Mouse (Mus musculus): Measurements from ENCODE around the gene Rsrc1.

- TF ChIP-seq CTCF (IDR thresholded peaks at IDR 0.05; ENCODE audit: borderline replicate concordance, extremely low read depth, insufficient read depth, insufficient read length) (no peak), POLR2A (IDR thresholded peaks at IDR 0.05; ENCODE audit: borderline replicate concordance, extremely low read depth, insufficient read depth, insufficient read length, poor library complexity, severe bottlenecking) (no peak)
Observed at GRCm38 (mm10) chr3:67284848-67285247, 303.7 kb downstream of the Rsrc1 start.

Data from brain, embryonic 14.5 days (tissue).